Mouse (Mus musculus) hindbrain, postnatal 0 days (tissue): ENCODE data around the gene Slc9a1. TPM values are rescaled to one million over a fixed set of nuclear protein-coding genes. Genes with fewer than 3 reads are reported as not detected.

Experiments
- ATAC-seq: fragments of 200-750 bp; cut with Nextera tagmentation; 2 replicates; pipeline ENCODE4 v1.8.0; 2017; ENCODE audit warnings: mild to moderate bottlenecking, moderate TSS enrichment, moderate library complexity
- DNase-seq: peaks from one replicate; pipeline ENCODE4 v3.0.0-alpha.2; 2015; ENCODE audit warnings: low spot score
- H3K27ac ChIP-seq: fragments of 300-500 bp; sonication (generic); 2 replicates; pipeline ENCODE4 v1.5.1; 2014; ENCODE audit warnings: mild to moderate bottlenecking
- H3K27me3 ChIP-seq: fragments of 300-500 bp; sonication (generic); 2 replicates; pipeline ENCODE4 v1.6.1; 2014; ENCODE audit warnings: low read length, mixed read lengths; ENCODE audit not compliant: insufficient read depth
- H3K36me3 ChIP-seq: fragments of 300-500 bp; sonication (generic); 2 replicates; pipeline ENCODE4 v1.6.1; 2014; ENCODE audit warnings: low read length, mixed read lengths; ENCODE audit not compliant: insufficient read depth
- H3K4me1 ChIP-seq: fragments of 300-500 bp; sonication (generic); 2 replicates; pipeline ENCODE4 v1.6.1; 2014; ENCODE audit warnings: antibody characterized with exemption, low read length, mixed read lengths; ENCODE audit not compliant: insufficient read depth
- H3K4me2 ChIP-seq: fragments of 300-500 bp; sonication (generic); 2 replicates; pipeline ENCODE4 v1.6.1; 2014; ENCODE audit warnings: low read depth, mild to moderate bottlenecking, low read length, moderate library complexity, mixed read lengths
- H3K4me3 ChIP-seq: fragments of 300-500 bp; sonication (generic); 2 replicates; pipeline ENCODE4 v1.5.1; 2014; ENCODE audit warnings: low read length
- H3K9ac ChIP-seq: fragments of 300-500 bp; sonication (generic); replicated peaks from 2 replicates; pipeline ENCODE4 v1.6.1; 2014; ENCODE audit warnings: mild to moderate bottlenecking, low read length, moderate library complexity, mixed read lengths
- H3K9me3 ChIP-seq: fragments of 300-500 bp; sonication (generic); 2 replicates; pipeline ENCODE4 v1.6.1; 2016; ENCODE audit warnings: low read length, mixed read lengths
- CTCF ChIP-seq: IDR thresholded peaks from 2 replicates; pipeline ENCODE4 v1.5.1; 2016; ENCODE audit warnings: antibody characterized with exemption, control low read depth, low read depth
- WGBS: fragments of 180-500 bp; shearing (Covaris S2); extraction: QIAGEN DNeasy Blood & Tissue Kit; methylation state at CpG from one replicate; pipeline ENCODE4 v1.1.7; 2014; 5-methylcytosine and 5-hydroxymethylcytosine counted together
- polyA plus RNA-seq: library from polyadenylated mRNA; unstranded; fragments of >200 nt; fragmentation: Nextera tagmentation; extraction: Ambion mirVana; gene quantifications from 2 replicates; pipeline ENCODE4 v1.2.1, GENCODE M21; 2015
- total RNA-seq: library from RNA; depleted of rRNA; stranded (reverse); fragments of >200 nt; gene quantifications from 2 replicates; pipeline ENCODE4 v1.2.3, GENCODE M21; 2014

Gene Slc9a1
- total and polyA plus RNA-seq, 2 experiments from 2014 or later, result 10.1 to 21.2 TPM

- no peak overlapping the region for H3K4me3 ChIP-seq
- H3K9ac ChIP-seq, result no peak overlapping the region
- DNase-seq (no peak), ATAC-seq (no peak)
- H3K27me3 ChIP-seq, result no peaks in the 10 kb centered on the region
- no peaks in the 10 kb centered on the region for H3K36me3 ChIP-seq
- 89% methylated on average over 14 of the region's 14 CpGs for WGBS
- H3K4me1 ChIP-seq, result peaks cover 15% of the 10 kb centered on the region
- no peak for TF ChIP-seq CTCF
- no peak overlapping the region for H3K27ac ChIP-seq
- no peak overlapping the region for H3K4me2 ChIP-seq
- no peaks in the 10 kb centered on the region for H3K9me3 ChIP-seq
These were observed 41.5 kb downstream of the Slc9a1 start for GRCm38 (mm10) chr4:133410994-133411393.

DNA sequence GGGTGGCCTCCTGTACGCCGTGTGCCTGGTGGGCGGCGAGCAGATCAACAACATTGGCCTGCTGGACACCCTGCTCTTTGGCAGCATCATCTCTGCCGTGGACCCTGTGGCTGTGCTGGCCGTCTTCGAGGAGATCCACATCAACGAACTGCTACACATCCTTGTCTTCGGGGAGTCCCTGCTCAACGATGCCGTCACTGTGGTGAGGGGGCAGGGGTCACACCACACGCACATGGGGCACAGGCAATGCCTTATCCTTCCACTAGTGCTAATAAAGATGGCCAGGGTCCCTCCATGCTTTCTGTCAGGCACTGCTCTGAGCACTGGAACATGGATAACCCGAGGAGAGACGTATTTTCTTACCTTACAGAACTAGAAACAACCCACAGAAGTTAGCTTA, 42.6 kb downstream of the Slc9a1 start:
- no peak overlapping the region for H3K27ac ChIP-seq
- no peak for TF ChIP-seq CTCF
- no peaks in the 10 kb centered on the region for H3K9me3 ChIP-seq
- H3K27me3 ChIP-seq, result no peaks in the 10 kb centered on the region
- H3K4me1 ChIP-seq, result peaks cover 15% of the 10 kb centered on the region
- no peak for ATAC-seq
- H3K36me3 ChIP-seq, result no peaks in the 10 kb centered on the region; the same call in 1 of the 2 replicates
- 78% methylated on average over 14 of the region's 14 CpGs for WGBS
- H3K9ac ChIP-seq, result no peak overlapping the region
- no peak overlapping the region for H3K4me3 ChIP-seq
- H3K4me2 ChIP-seq, result no peak overlapping the region
- no peak for DNase-seq

DNA sequence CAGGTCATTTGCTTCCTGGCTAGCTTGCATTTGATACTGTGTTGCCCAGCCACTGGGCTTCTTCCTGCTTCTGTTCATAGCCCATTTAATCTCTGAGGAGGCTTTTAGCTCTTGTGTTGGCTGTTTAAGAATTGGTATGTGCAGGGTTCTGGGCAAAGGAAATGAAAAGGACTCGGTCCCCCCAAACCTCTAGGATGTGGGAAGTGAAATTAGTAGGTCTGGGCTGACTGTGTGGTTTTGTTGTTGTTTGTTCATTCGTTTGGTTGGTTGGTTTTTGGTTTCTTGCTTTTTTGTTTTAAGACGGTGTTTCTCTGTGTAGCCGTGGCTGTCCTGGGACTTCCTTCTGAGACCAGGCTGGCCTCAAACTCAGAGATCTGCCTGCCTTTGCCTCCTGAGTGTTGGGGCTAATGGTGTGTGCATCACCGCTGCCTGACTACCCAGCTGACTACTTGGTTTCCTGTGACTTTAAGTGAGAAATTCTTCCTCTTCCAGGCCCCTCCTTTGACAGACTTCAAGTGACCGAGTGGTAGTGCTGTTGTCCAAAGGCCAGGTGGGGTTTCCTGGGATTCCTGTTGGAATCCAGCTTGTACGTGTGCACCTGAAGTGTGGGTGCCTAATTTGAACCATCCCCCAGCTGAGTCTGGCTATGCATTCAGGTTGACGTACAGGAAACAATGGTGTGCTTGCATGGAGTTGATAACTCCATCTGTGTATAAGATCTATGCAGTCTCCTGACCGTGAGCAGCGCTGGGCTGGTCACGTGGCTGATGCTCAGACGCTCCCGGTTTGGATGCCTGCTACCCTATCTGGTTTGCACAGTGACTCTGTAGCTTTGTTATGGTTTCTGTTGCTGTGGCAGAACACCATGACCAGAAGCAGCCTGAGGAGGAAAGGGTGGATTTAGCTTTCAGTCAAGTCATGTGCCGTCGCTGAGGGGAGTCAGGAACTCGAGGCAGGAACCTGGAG, 43.4 kb downstream of the Slc9a1 start:
- Histone ChIP-seq H3K4me3 (no peak overlapping the region), H3K4me1 (peaks cover 7% of the 10 kb centered on the region), H3K9me3 (no peaks in the 10 kb centered on the region), H3K9ac (no peak overlapping the region), H3K27me3 (no peaks in the 10 kb centered on the region), H3K4me2 (no peak overlapping the region), H3K27ac (no peak overlapping the region), H3K36me3 (no peaks in the 10 kb centered on the region; the same call in 1 of the 2 replicates)
- no peak for TF ChIP-seq CTCF
- DNase-seq, result no peak
- WGBS, result 88% methylated on average over 16 of the region's 16 CpGs
- no peak for ATAC-seq

DNA sequence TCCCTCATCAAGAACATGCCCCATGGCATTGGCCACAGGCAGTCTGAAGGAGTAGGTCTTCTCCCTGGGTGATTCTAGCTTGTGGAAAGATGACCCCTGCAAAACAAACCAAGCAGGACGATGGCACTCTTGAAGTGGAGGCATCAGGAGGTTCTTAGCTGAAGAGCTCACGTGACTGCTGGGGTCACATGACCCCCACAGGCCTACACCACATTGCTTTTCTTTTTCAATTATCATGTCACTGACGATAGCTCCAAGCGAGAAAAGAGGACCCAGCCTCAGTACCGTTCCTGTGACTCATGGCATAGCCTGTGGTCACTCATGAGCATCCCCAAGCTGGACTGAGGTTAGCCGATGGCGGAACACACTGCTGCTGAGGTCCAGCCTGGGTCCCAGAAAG, 44.1 kb downstream of the Slc9a1 start:
- Histone ChIP-seq H3K27me3 (no peaks in the 10 kb centered on the region), H3K9ac (no peak overlapping the region), H3K9me3 (no peaks in the 10 kb centered on the region), H3K4me3 (no peak overlapping the region), H3K36me3 (no peaks in the 10 kb centered on the region; the same call in 1 of the 2 replicates), H3K4me1 (no peaks in the 10 kb centered on the region), H3K4me2 (no peak overlapping the region), H3K27ac (no peak overlapping the region)
- 91% methylated on average over 7 of the region's 7 CpGs for WGBS
- TF ChIP-seq CTCF, result no peak
- ATAC-seq, result no peak
- no peak for DNase-seq

- Histone ChIP-seq H3K4me1 (no peaks in the 10 kb centered on the region), H3K27ac (no peak overlapping the region), H3K36me3 (no peaks in the 10 kb centered on the region; the same call in 1 of the 2 replicates), H3K9me3 (no peaks in the 10 kb centered on the region), H3K27me3 (no peaks in the 10 kb centered on the region), H3K4me3 (no peak overlapping the region), H3K9ac (no peak overlapping the region), H3K4me2 (no peak overlapping the region)
- ATAC-seq (peak; percentile 44; the same call in 1 of the 2 replicates), DNase-seq (peak; percentile 40)
- peak; percentile 51 for TF ChIP-seq CTCF
- WGBS, result 58% methylated on average over 4 of the region's 4 CpGs
These were observed 45.4 kb downstream of the Slc9a1 start for GRCm38 (mm10) chr4:133414920-133415319.

GRCm38 (mm10) chr4:133419312-133420004, 50.0 kb downstream of the Slc9a1 start:
- Histone ChIP-seq H3K9ac (no peak overlapping the region), H3K9me3 (no peaks in the 10 kb centered on the region), H3K27ac (no peak overlapping the region), H3K4me1 (no peaks in the 10 kb centered on the region), H3K4me3 (no peak overlapping the region), H3K4me2 (no peak overlapping the region), H3K36me3 (peaks cover 12% of the 10 kb centered on the region; the same call in 1 of the 2 replicates), H3K27me3 (no peaks in the 10 kb centered on the region)
- peak; percentile 91 for TF ChIP-seq CTCF
- ATAC-seq, result 0 out of 2 replicates have a peak, but pooled peaks have one; percentile 36
- peak; percentile 76 for DNase-seq
- WGBS, result 63% methylated on average over 14 of the region's 14 CpGs
